Mouse (Mus musculus) CH12.LX (cell line): ENCODE measurements around the gene Spi1. TPM values are rescaled to one million over a fixed set of nuclear protein-coding genes. Genes with fewer than 3 reads are reported as not detected.

Source experiments
- DNase-seq: peaks from one replicate; pipeline ENCODE4 v3.0.0-alpha.2; 2013; ENCODE audit errors: extremely low read depth
- H3K27ac ChIP-seq: 2 replicates; pipeline ENCODE4 v1.5.1; 2012; ENCODE audit warnings: low read depth, mild to moderate bottlenecking, control low read depth, moderate library complexity; ENCODE audit not compliant: insufficient read depth
- H3K27me3 ChIP-seq: replicated peaks from 2 replicates; pipeline ENCODE3; 2012; ENCODE audit warnings: inconsistent platforms
- H3K36me3 ChIP-seq, 2 experiments: replicated peaks in 1 of 2; 2 replicates each; pipeline versions ENCODE3 to v1.6.1; 2012; ENCODE audit warnings: inconsistent platforms in 1 of 2, low read length in 1 of 2, mild to moderate bottlenecking in 1 of 2, mixed read lengths in 1 of 2, moderate library complexity in 1 of 2; ENCODE audit not compliant: control insufficient read depth in 1 of 2, insufficient read depth in 1 of 2
- H3K4me1 ChIP-seq, 2 experiments: 2 replicates each; pipeline ENCODE4 v1.6.1; 2012; ENCODE audit warnings: inconsistent platforms in 1 of 2, moderate library complexity in 1 of 2; ENCODE audit not compliant: insufficient read depth in 2 of 2, control insufficient read depth in 1 of 2
- H3K4me2 ChIP-seq: 2 replicates; pipeline ENCODE4 v1.6.1; 2012; ENCODE audit warnings: low read depth, mild to moderate bottlenecking, control low read depth; ENCODE audit not compliant: poor library complexity, insufficient read depth, severe bottlenecking
- H3K4me3 ChIP-seq, 3 experiments: fragments of 150-350 bp in 1 of 3; sonication (generic) in 1 of 3; replicated peaks in 1 of 3; 2 replicates each; pipeline versions ENCODE3 to v1.5.1; 2011 to 2012; ENCODE audit warnings: low read depth in 2 of 3, low read length in 2 of 3, mild to moderate bottlenecking in 2 of 3, moderate library complexity in 2 of 3, control low read depth in 1 of 3, improper control_type of control experiment in 1 of 3, inconsistent platforms in 1 of 3, mixed read lengths in 1 of 3; ENCODE audit not compliant: poor library complexity in 1 of 3
- H3K79me2 ChIP-seq: replicated peaks from 2 replicates; pipeline ENCODE4 v1.6.1; 2012; ENCODE audit warnings: mild to moderate bottlenecking, moderate library complexity; ENCODE audit not compliant: control insufficient read depth, poor library complexity, insufficient read depth, severe bottlenecking; ENCODE audit errors: extremely low read depth
- H3K9ac ChIP-seq: 2 replicates; pipeline ENCODE4 v1.6.1; 2012; ENCODE audit warnings: low read depth, mild to moderate bottlenecking, control low read depth, moderate library complexity; ENCODE audit not compliant: insufficient read depth
- H3K9me3 ChIP-seq: replicated peaks from 2 replicates; pipeline ENCODE3; 2012; ENCODE audit warnings: low read length, inconsistent platforms, mixed read lengths
- CHD2 ChIP-seq: IDR thresholded peaks from 2 replicates; pipeline ENCODE4 v1.6.1; 2011; ENCODE audit warnings: low read length, improper control_type of control experiment
- E2F4 ChIP-seq: IDR thresholded peaks from 2 replicates; pipeline ENCODE4 v1.6.1; 2011; ENCODE audit warnings: low read depth, low read length, improper control_type of control experiment; ENCODE audit not compliant: insufficient replicate concordance
- EP300 ChIP-seq: IDR thresholded peaks from 2 replicates; pipeline ENCODE4 v1.6.1; 2011; ENCODE audit warnings: low read length, improper control_type of control experiment
- IRF4 ChIP-seq: IDR thresholded peaks from 2 replicates; pipeline ENCODE4 v1.6.1; 2014; ENCODE audit warnings: low read depth, mild to moderate bottlenecking, inconsistent platforms, low read length, improper control_type of control experiment
- KAT2A ChIP-seq: IDR thresholded peaks from 2 replicates; pipeline ENCODE4 v1.6.1; 2012; ENCODE audit warnings: low read length, improper control_type of control experiment, inconsistent platforms; ENCODE audit not compliant: insufficient replicate concordance
- MAFK ChIP-seq: IDR thresholded peaks from 2 replicates; pipeline ENCODE4 v1.6.1; 2011; ENCODE audit warnings: low read length, improper control_type of control experiment; ENCODE audit not compliant: insufficient replicate concordance
- MAZ ChIP-seq: IDR thresholded peaks from 2 replicates; pipeline ENCODE4 v1.6.1; 2012; ENCODE audit warnings: low read depth, mild to moderate bottlenecking, inconsistent platforms, low read length, improper control_type of control experiment, moderate library complexity
- MYC ChIP-seq: IDR thresholded peaks from 2 replicates; pipeline ENCODE4 v1.6.1; 2011; ENCODE audit warnings: low read depth, mild to moderate bottlenecking, improper control_type of control experiment, low read length
- NELFE ChIP-seq: IDR thresholded peaks from 2 replicates; pipeline ENCODE4 v1.6.1; 2011; ENCODE audit warnings: low read depth, low read length, improper control_type of control experiment
- PAX5 ChIP-seq: IDR thresholded peaks from 2 replicates; pipeline ENCODE4 v1.6.1; 2012; ENCODE audit warnings: low read length, inconsistent platforms, mixed read lengths
- POLR2A ChIP-seq: IDR thresholded peaks from 2 replicates; pipeline ENCODE4 v1.6.1; 2011; ENCODE audit warnings: low read depth, mild to moderate bottlenecking, improper control_type of control experiment, low read length
- RAD21 ChIP-seq: IDR thresholded peaks from 2 replicates; pipeline ENCODE4 v1.6.1; 2011; ENCODE audit warnings: low read depth, mild to moderate bottlenecking, low read length, improper control_type of control experiment, moderate library complexity
- RCOR1 ChIP-seq: conservative IDR thresholded peaks from 2 replicates; pipeline ENCODE4 v1.6.1; 2012; ENCODE audit warnings: low read depth, mild to moderate bottlenecking, inconsistent platforms, low read length, improper control_type of control experiment
- SIN3A ChIP-seq: IDR thresholded peaks from 2 replicates; pipeline ENCODE4 v1.6.1; 2012; ENCODE audit warnings: low read length, improper control_type of control experiment, inconsistent platforms
- TCF12 ChIP-seq: IDR thresholded peaks from 2 replicates; pipeline ENCODE4 v1.6.1; 2014; ENCODE audit warnings: low read depth, mild to moderate bottlenecking, inconsistent platforms, low read length, improper control_type of control experiment
- ZC3H11A ChIP-seq: IDR thresholded peaks from 2 replicates; pipeline ENCODE4 v1.6.1; 2012; ENCODE audit warnings: low read depth, mild to moderate bottlenecking, inconsistent platforms, low read length, improper control_type of control experiment
- ZKSCAN1 ChIP-seq: IDR thresholded peaks from 2 replicates; pipeline ENCODE4 v1.6.1; 2012; ENCODE audit warnings: low read depth, inconsistent platforms, low read length, improper control_type of control experiment, borderline replicate concordance
- ZMIZ1 ChIP-seq: IDR thresholded peaks from 2 replicates; pipeline ENCODE4 v1.6.1; 2012; ENCODE audit warnings: low read depth, mild to moderate bottlenecking, inconsistent platforms, low read length, improper control_type of control experiment
- dilution Hi-C: fragments of 300-500 bp; cut with MboI; formaldehyde crosslinking; loops from 2 replicates; pipeline ENCODE4 v1.14.3; 2020; ENCODE audit warnings: low sequenced_read_pairs; ENCODE audit not compliant: extremely low pct_unique_long_range_greater_than_20kb, extremely low pct_ligation_motif_present
- in situ Hi-C: fragments of 300-500 bp; cut with MboI; formaldehyde crosslinking; loops from 3 replicates; pipeline ENCODE4 v1.14.3; 2019; ENCODE audit warnings: low sequenced_read_pairs, low pct_ligation_motif_present, low pct_unique_long_range_greater_than_20kb, mixed read lengths
- polyA plus RNA-seq: library from polyadenylated mRNA; unstranded; fragments of >175 nt; gene quantifications from 2 replicates; pipeline ENCODE4 v1.2.1, GENCODE M21; 2012; ENCODE audit warnings: low read depth; ENCODE audit not compliant: insufficient read length
- total RNA-seq, 2 experiments: library from RNA; depleted of rRNA; stranded (reverse); fragments of 300-350 nt in 1 of 2; fragments of >200 nt in 1 of 2; gene quantifications; 2 replicates each; pipeline ENCODE4 v1.2.3; 2012 to 2014

Spi1 gene
- total and polyA plus RNA-seq, 3 experiments, result 24.7 to 45.7 (median 42.6) TPM

DNA sequence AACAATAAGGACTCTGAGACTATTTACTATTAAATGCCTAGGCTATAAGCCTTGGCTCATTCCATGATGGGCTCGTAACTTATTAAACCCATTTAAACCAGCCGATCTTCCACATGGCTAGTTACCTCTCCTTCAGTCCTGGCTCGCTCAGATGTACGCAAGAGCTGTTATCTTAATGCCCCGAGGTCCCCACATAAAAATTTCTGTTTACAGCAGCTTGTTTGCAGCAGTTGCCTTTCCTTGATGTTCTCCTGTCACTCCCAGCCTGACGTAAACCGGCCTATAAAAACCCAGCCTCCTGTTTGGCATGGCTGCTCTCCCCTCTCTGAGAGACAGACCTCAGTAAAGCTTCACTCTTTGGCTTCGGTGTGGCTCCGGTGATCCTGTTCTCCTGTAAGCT lies 34.8 kb upstream of the Spi1 start:
- H3K27me3 ChIP-seq, result no peaks in the 10 kb centered on the region
- DNase-seq, result no peak
- in situ Hi-C loops, result no loop called here
- peaks cover 0 to 6% of the 10 kb centered on the region in 2 experiments for H3K36me3 ChIP-seq
- no peak overlapping the region for H3K4me3 ChIP-seq
- H3K79me2 ChIP-seq, result no peaks in the 10 kb centered on the region
- H3K4me1 ChIP-seq, result peaks cover 5 to 19% of the 10 kb centered on the region in 2 experiments; a peak in 3 of 4 replicates
- dilution Hi-C loops, result no loop called here
- H3K9me3 ChIP-seq, result no peaks in the 10 kb centered on the region
- TF ChIP-seq RAD21, result no peak
- no peak for TF ChIP-seq TCF12
- TF ChIP-seq CHD2, result no peak
- no peak for TF ChIP-seq IRF4
- TF ChIP-seq MYC, result no peak
- no peak for TF ChIP-seq RCOR1
- no peak for TF ChIP-seq POLR2A
- no peak for TF ChIP-seq KAT2A
- no peak for TF ChIP-seq ZMIZ1
- TF ChIP-seq ZKSCAN1, result no peak
- no peak for TF ChIP-seq SIN3A
- TF ChIP-seq EP300, result no peak
- no peak for TF ChIP-seq NELFE
- TF ChIP-seq ZC3H11A, result no peak
- TF ChIP-seq PAX5, result no peak
- TF ChIP-seq MAZ, result no peak
- no peak overlapping the region for H3K9ac ChIP-seq
- no peak overlapping the region for H3K27ac ChIP-seq
- H3K4me2 ChIP-seq, result no peak overlapping the region

GRCm38 (mm10) chr2:91051917-91052316 lies 30.3 kb upstream of the Spi1 start:
- no peak overlapping the region for H3K4me3 ChIP-seq
- H3K27me3 ChIP-seq, result no peaks in the 10 kb centered on the region
- H3K27ac ChIP-seq, result no peak overlapping the region
- no peak overlapping the region for H3K4me2 ChIP-seq
- H3K4me1 ChIP-seq, result peaks cover 7 to 21% of the 10 kb centered on the region in 2 experiments
- no peak for TF ChIP-seq E2F4
- TF ChIP-seq MAFK, result peak; percentile 73; the same call in 1 of the 2 replicates
- in situ Hi-C loops (no loop called here), dilution Hi-C loops (no loop called here)
- DNase-seq, result no peak
- no peak overlapping the region for H3K9ac ChIP-seq
- H3K79me2 ChIP-seq, result peaks cover 13% of the 10 kb centered on the region
- peaks cover 17 to 27% of the 10 kb centered on the region in 2 experiments for H3K36me3 ChIP-seq
- no peaks in the 10 kb centered on the region for H3K9me3 ChIP-seq
